Mouse (Mus musculus): ENCODE results near the gene Adamtsl3.

DNA sequence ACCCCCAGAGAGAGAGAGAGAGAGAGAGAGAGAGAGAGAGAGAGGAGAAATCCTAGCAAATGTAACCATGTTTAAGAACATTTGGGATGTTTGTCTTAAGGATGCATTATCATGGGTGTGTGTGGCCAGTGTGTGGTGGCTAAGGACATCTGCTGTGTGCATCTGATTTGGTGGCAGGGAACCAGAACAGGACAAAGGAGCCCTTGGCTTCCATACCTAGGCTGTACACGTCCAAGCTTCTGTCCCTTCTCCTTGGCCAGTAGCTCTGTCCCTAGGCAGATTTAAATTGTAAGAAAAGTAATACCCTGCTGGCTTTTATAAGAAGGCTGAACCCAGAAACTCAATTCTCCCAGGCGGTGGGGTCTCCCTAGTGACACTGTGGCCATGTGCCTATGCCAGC lies 40.9 kb upstream of the Adamtsl3 start:
- TF ChIP-seq CTCF (conservative IDR thresholded peaks at IDR 0.05; ENCODE audit: low read length), result no peak
- TF ChIP-seq NANOG (IDR thresholded peaks at IDR 0.05; ENCODE audit: borderline replicate concordance, low read length), result no peak
